Mouse (Mus musculus) intestine, embryonic 15.5 days (tissue): ENCODE results near the gene Zfp597. TPM values are rescaled to one million over a fixed set of nuclear protein-coding genes. Genes with fewer than 3 reads are reported as not detected.
A peak's percentile ranks its signal among the peaks of the same experiment; 100 is the strongest.

Experiments
- ATAC-seq: fragments of 200-750 bp; cut with Nextera tagmentation; 2 replicates; pipeline ENCODE4 v1.8.0; 2017; ENCODE audit warnings: moderate TSS enrichment, moderate library complexity
- H3K27ac ChIP-seq: fragments of 300-500 bp; sonication (generic); 2 replicates; pipeline ENCODE4 v1.5.1; 2015; ENCODE audit warnings: mild to moderate bottlenecking, inconsistent platforms
- H3K27me3 ChIP-seq: fragments of 300-500 bp; sonication (generic); replicated peaks from 2 replicates; pipeline ENCODE4 v1.6.1; 2015; ENCODE audit warnings: inconsistent platforms
- H3K36me3 ChIP-seq: fragments of 300-500 bp; sonication (generic); 2 replicates; pipeline ENCODE4 v1.6.1; 2015; ENCODE audit warnings: inconsistent platforms
- H3K4me1 ChIP-seq: fragments of 300-500 bp; sonication (generic); replicated peaks from 2 replicates; pipeline ENCODE4 v1.6.1; 2015; ENCODE audit warnings: inconsistent platforms
- H3K4me2 ChIP-seq: fragments of 300-500 bp; sonication (generic); replicated peaks from 2 replicates; pipeline ENCODE4 v1.6.1; 2015; ENCODE audit warnings: mild to moderate bottlenecking, inconsistent platforms
- H3K4me3 ChIP-seq: fragments of 300-500 bp; sonication (generic); replicated peaks from 2 replicates; pipeline ENCODE4 v1.5.1; 2015; ENCODE audit warnings: inconsistent platforms
- H3K9ac ChIP-seq: fragments of 300-500 bp; sonication (generic); 2 replicates; pipeline ENCODE4 v1.6.1; 2015; ENCODE audit warnings: inconsistent platforms
- H3K9me3 ChIP-seq: fragments of 300-500 bp; sonication (generic); 2 replicates; pipeline ENCODE4 v1.6.1; 2016; ENCODE audit warnings: inconsistent platforms
- WGBS: fragments of 180-500 bp; shearing (Covaris S2); methylation state at CpG from one replicate; pipeline ENCODE4 v1.1.7; 2015; 5-methylcytosine and 5-hydroxymethylcytosine counted together
- polyA plus RNA-seq: library from polyadenylated mRNA; unstranded; fragments of >200 nt; fragmentation: Nextera tagmentation; extraction: Ambion mirVana; gene quantifications from 2 replicates; pipeline ENCODE4 v1.2.1, GENCODE M21; 2015

Zfp597 gene
- polyA plus RNA-seq, 1 experiment from 2014 or later, result 5.1 TPM

DNA sequence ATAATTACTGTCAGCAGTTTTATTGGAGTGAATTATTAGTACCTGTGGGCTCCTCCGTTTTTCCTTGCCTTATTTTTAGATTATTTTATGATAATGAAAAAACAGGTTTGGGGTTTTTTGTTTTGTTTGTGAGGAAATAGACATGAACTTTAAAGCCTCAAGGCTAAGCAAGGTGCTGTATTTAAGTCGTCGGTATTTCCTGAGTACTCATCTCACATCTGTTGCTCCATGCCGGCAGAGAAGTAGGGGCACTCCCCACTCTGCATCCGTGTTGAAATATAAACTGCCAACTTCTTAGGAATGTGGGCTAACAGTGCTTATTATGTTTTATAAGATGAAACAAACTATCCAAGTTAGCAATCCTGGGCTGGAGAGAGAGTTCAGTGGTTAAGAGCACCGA lies 11.7 kb upstream of the Zfp597 start:
- no peak overlapping the region for H3K9ac ChIP-seq
- H3K4me3 ChIP-seq, result no peak overlapping the region
- H3K36me3 ChIP-seq, result peaks cover 37% of the 10 kb centered on the region
- 0 out of 2 replicates have a peak, but pooled peaks cover 3% of the 10 kb centered on the region for H3K4me1 ChIP-seq
- H3K4me2 ChIP-seq, result no peak overlapping the region
- H3K27me3 ChIP-seq, result no peaks in the 10 kb centered on the region
- no peak for ATAC-seq
- peak overlapping the region; percentile 33; the same call in 1 of the 2 replicates for H3K27ac ChIP-seq
- H3K9me3 ChIP-seq, result no peaks in the 10 kb centered on the region
- 80% methylated on average over 6 of the region's 6 CpGs for WGBS

DNA sequence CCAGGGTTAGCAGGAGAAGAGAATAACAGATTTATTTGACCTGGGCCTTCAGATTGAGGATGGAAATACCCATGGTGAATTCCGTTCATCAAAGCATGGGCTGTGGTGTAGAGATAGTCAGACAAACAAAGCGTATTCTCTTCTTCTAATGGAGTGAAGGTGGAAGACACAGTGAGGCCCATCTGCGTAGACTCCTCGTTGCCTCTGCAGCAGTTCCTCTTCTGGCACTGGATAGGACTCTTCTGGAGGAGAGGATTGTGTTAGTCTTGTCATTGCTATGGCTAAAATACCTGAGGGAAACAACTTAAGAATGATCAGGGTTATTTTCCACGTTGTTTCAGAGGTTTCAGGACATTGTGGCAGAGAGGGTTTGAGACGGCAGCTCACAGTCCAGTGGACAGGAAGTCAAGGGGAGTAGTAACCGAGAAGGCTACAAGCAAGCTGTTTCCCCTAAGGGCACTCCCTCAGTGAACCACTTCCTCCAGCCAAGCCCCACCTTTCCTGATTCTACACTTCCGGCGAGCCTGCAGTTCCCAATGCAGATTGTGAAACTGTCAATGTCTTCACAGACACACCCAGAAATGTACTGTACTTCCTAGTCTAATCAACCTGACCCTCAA lies 10.9 kb upstream of the Zfp597 start:
- ATAC-seq, result peak; percentile 86
- Histone ChIP-seq H3K9me3 (no peaks in the 10 kb centered on the region), H3K4me1 (0 out of 2 replicates have a peak, but pooled peaks cover 3% of the 10 kb centered on the region), H3K4me3 (no peak overlapping the region), H3K9ac (no peak overlapping the region), H3K4me2 (no peak overlapping the region; the same call in 1 of the 2 replicates), H3K27me3 (no peaks in the 10 kb centered on the region), H3K27ac (peak overlapping the region; percentile 33; the same call in 1 of the 2 replicates), H3K36me3 (peaks cover 29% of the 10 kb centered on the region)
- 68% methylated on average over 9 of the region's 9 CpGs for WGBS

- 0 out of 2 replicates have a peak, but pooled peaks cover 3% of the 10 kb centered on the region for H3K4me1 ChIP-seq
- H3K27ac ChIP-seq, result no peak overlapping the region
- WGBS, result 42% methylated on average over 3 of the region's 3 CpGs
- no peak for ATAC-seq
- no peaks in the 10 kb centered on the region for H3K27me3 ChIP-seq
- H3K9ac ChIP-seq, result no peak overlapping the region
- H3K4me3 ChIP-seq, result no peak overlapping the region
- peaks cover 15% of the 10 kb centered on the region for H3K36me3 ChIP-seq
- H3K4me2 ChIP-seq, result no peak overlapping the region
- no peaks in the 10 kb centered on the region for H3K9me3 ChIP-seq
Observed at GRCm38 (mm10) chr16:3893739-3894138, 9.4 kb upstream of the Zfp597 start.

- H3K36me3 ChIP-seq, result 0 out of 2 replicates have a peak, but pooled peaks cover 2% of the 10 kb centered on the region
- 0 out of 2 replicates have a peak, but pooled peaks cover 3% of the 10 kb centered on the region for H3K4me1 ChIP-seq
- H3K4me2 ChIP-seq, result no peak overlapping the region
- no peaks in the 10 kb centered on the region for H3K27me3 ChIP-seq
- ATAC-seq, result no peak
- 93% methylated on average over 14 of the region's 14 CpGs for WGBS
- no peaks in the 10 kb centered on the region for H3K9me3 ChIP-seq
- H3K27ac ChIP-seq, result no peak overlapping the region
- no peak overlapping the region for H3K9ac ChIP-seq
- no peak overlapping the region for H3K4me3 ChIP-seq
Observed at GRCm38 (mm10) chr16:3891621-3892295, 7.4 kb upstream of the Zfp597 start.

- peak overlapping the region; percentile 87 for H3K9ac ChIP-seq
- no peak; the same call in 1 of the 2 replicates for ATAC-seq
- peak overlapping the region; percentile 87 for H3K4me3 ChIP-seq
- no peaks in the 10 kb centered on the region for H3K27me3 ChIP-seq
- peak overlapping the region; percentile 63 for H3K4me2 ChIP-seq
- 2% methylated on average over 10 of the region's 10 CpGs for WGBS
- H3K36me3 ChIP-seq, result no peaks in the 10 kb centered on the region
- peaks cover 10% of the 10 kb centered on the region for H3K4me1 ChIP-seq
- no peaks in the 10 kb centered on the region for H3K9me3 ChIP-seq
- peak overlapping the region; percentile 89 for H3K27ac ChIP-seq
Observed at GRCm38 (mm10) chr16:3885065-3885670, 807 bp upstream of the Zfp597 start.

GRCm38 (mm10) chr16:3876346-3876745 lies 8.0 kb downstream of the Zfp597 start:
- no peak for ATAC-seq
- peaks cover 7% of the 10 kb centered on the region for H3K4me1 ChIP-seq
- H3K27ac ChIP-seq, result no peak overlapping the region
- H3K4me3 ChIP-seq, result no peak overlapping the region
- H3K27me3 ChIP-seq, result no peaks in the 10 kb centered on the region
- no peaks in the 10 kb centered on the region for H3K9me3 ChIP-seq
- 98% methylated on average over 4 of the region's 4 CpGs for WGBS
- no peaks in the 10 kb centered on the region for H3K36me3 ChIP-seq
- H3K4me2 ChIP-seq, result no peak overlapping the region
- no peak overlapping the region for H3K9ac ChIP-seq

DNA sequence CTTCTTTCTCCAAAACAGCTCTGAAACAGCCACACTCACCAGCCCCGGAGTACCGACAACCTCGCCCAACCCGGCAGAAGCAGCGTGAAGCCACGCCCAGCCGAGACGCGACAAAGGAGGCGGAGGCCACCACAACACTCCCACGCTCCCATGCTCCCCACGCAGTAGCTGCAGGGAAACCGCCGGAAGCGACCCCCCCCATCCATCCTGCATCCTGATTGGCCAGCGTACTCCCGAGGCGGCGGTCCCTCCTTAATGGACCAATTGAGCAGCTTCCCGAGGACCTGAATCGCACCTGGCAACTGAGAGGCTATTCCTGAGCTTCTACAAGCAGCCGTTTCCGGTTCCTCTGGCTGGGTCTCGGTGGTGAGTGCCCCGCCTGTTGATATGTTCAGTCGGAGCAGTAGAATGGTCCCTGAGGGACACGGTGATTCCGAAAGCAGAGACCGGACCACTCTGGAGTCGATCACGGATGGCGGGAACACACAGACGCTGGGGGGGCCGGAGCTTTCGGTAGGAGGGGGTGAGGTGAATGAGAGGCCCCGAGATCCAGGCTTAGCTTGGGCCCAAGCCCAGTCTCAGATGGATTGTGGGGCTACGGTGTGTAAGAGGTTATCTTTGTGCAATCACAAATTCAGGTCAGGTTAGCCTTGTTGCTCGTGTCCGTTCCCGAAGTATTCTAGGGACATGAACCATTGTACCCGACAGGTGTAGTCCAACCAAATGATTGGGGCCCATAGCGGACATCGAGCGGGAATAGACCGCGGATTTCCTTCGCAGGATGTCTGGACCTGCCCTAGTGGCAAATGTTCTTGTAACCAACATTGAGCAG lies 11.9 kb downstream of the Zfp597 start, which contains the start of gene Naa60:
Gene Naa60 (plus strand): TSS at position 160 of the 832 bp plus-strand sequence.
- Histone ChIP-seq H3K27ac (peak within 1 kb of the TSS; percentile 57; the same call in 1 of the 2 replicates), H3K9me3 (no peaks in the 10 kb centered on the region), H3K36me3 (0 out of 2 replicates have a peak, but pooled peaks cover 6% of the 10 kb centered on the region)

GRCm38 (mm10) chr16:3871815-3872214 lies 12.5 kb downstream of the Zfp597 start:
- Histone ChIP-seq H3K4me3 (peak overlapping the region; percentile 53), H3K27me3 (no peaks in the 10 kb centered on the region), H3K27ac (peak overlapping the region; percentile 57; the same call in 1 of the 2 replicates), H3K9me3 (no peaks in the 10 kb centered on the region), H3K4me2 (peak overlapping the region; percentile 83), H3K36me3 (0 out of 2 replicates have a peak, but pooled peaks cover 6% of the 10 kb centered on the region), H3K4me1 (peaks cover 7% of the 10 kb centered on the region), H3K9ac (peak overlapping the region; percentile 56)
- ATAC-seq, result peak; percentile 63
- 2% methylated on average over 16 of the region's 16 CpGs for WGBS

More for the DNA sequence above, 11.9 kb downstream of the Zfp597 start, which contains the start of gene Naa60:
- H3K4me1 ChIP-seq, result peaks cover 7% of the 10 kb centered on the region
- H3K27me3 ChIP-seq, result no peaks in the 10 kb centered on the region
- peak; percentile 100 for ATAC-seq
- peak within 1 kb of the TSS; percentile 53 for H3K4me3 ChIP-seq
- 4% methylated on average over 47 of the region's 47 CpGs for WGBS
- H3K9ac ChIP-seq, result peak within 1 kb of the TSS; percentile 56
- H3K4me2 ChIP-seq, result peak within 1 kb of the TSS; percentile 83

DNA sequence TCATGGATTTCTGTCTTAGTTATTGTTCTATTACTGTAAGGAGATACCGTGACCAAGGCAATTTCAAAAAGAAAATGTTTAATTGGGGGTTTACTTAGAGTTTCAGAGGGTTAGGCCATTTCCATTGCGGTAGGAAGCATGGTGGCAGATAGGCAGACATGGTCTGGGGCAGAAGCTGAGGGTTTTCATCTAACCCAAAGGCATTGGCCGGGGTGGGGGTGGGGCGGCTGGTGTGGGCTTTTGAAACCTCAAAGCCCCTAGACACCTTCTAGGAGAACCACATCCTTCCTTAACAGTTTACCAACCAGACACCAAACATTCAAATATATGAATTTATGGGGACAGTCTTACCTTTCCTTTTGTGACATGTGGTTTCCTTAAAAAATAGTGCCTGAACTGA lies 25.1 kb downstream of the Zfp597 start:
- no peak overlapping the region for H3K27ac ChIP-seq
- WGBS, result 93% methylated on average over 4 of the region's 4 CpGs

GRCm38 (mm10) chr16:3855776-3856175 lies 28.6 kb downstream of the Zfp597 start:
- Histone ChIP-seq H3K9ac (no peak overlapping the region), H3K27me3 (no peaks in the 10 kb centered on the region), H3K4me2 (no peak overlapping the region), H3K9me3 (no peaks in the 10 kb centered on the region), H3K4me3 (no peak overlapping the region), H3K4me1 (no peaks in the 10 kb centered on the region), H3K27ac (no peak overlapping the region), H3K36me3 (0 out of 2 replicates have a peak, but pooled peaks cover 3% of the 10 kb centered on the region)
- ATAC-seq, result no peak
- WGBS, result 82% methylated on average over 1 of the region's 1 CpGs

More for the DNA sequence above, 25.1 kb downstream of the Zfp597 start:
- Histone ChIP-seq H3K4me2 (no peak overlapping the region), H3K4me1 (no peaks in the 10 kb centered on the region), H3K36me3 (0 out of 2 replicates have a peak, but pooled peaks cover 7% of the 10 kb centered on the region), H3K9me3 (no peaks in the 10 kb centered on the region), H3K9ac (no peak overlapping the region), H3K4me3 (no peak overlapping the region), H3K27me3 (no peaks in the 10 kb centered on the region)
- ATAC-seq, result no peak

GRCm38 (mm10) chr16:3854437-3855182 lies 29.8 kb downstream of the Zfp597 start:
- ATAC-seq, result no peak
- H3K27ac ChIP-seq, result no peak overlapping the region
- no peaks in the 10 kb centered on the region for H3K9me3 ChIP-seq
- H3K4me3 ChIP-seq, result no peak overlapping the region
- H3K4me2 ChIP-seq, result no peak overlapping the region
- no peaks in the 10 kb centered on the region for H3K4me1 ChIP-seq
- no peaks in the 10 kb centered on the region for H3K27me3 ChIP-seq
- H3K9ac ChIP-seq, result no peak overlapping the region
- H3K36me3 ChIP-seq, result no peaks in the 10 kb centered on the region
- 70% methylated on average over 11 of the region's 11 CpGs for WGBS
